Mouse (Mus musculus) spleen, embryonic (tissue): ENCODE results near the gene Gpr174.
"Not testable (repeated sequence)": the region's sequence is repeated elsewhere in the genome, so short reads cannot be mapped to it uniquely, and the experiment has no call there.

ENCODE experiments used
- CTCF ChIA-PET: fragments of 350-600 bp; sonication (Branson Sonifier 250); formaldehyde crosslinking; loops from one replicate; lab custom pipeline; 2022; lab: Charles Lee

The Gpr174 gene

GRCm38 (mm10) chrX:107255486-107256227, at the start of gene Gpr174:
Gene Gpr174 (plus strand): TSS chrX:107255878.
- CTCF ChIA-PET = interaction anchor here (0.7 to 1.2 kb wide), 2 partner anchors 15 to 56 kb away, joined by 3 to 8 read pairs; no protein-coding TSS in a partner anchor

- CTCF ChIA-PET = no interaction called here
Observed at GRCm38 (mm10) chrX:107217577-107218090, 38.0 kb upstream of the Gpr174 start.

GRCm38 (mm10) chrX:107224846-107225245, 30.8 kb upstream of the Gpr174 start:
- CTCF ChIA-PET = no interaction called here

GRCm38 (mm10) chrX:107231214-107231613, 24.5 kb upstream of the Gpr174 start:
- CTCF ChIA-PET = interaction anchor here (0.6 kb wide), 1 partner anchor 11 kb away, joined by 6 read pairs; no protein-coding TSS in a partner anchor

GRCm38 (mm10) chrX:107234655-107235054, 21.0 kb upstream of the Gpr174 start:
- CTCF ChIA-PET = no interaction called here

GRCm38 (mm10) chrX:107236461-107236860, 19.2 kb upstream of the Gpr174 start:
- CTCF ChIA-PET = interaction anchor here (0.6 kb wide), 1 partner anchor 165 kb away, joined by 4 read pairs; no protein-coding TSS in a partner anchor

GRCm38 (mm10) chrX:107250390-107250789, 5.3 kb upstream of the Gpr174 start:
- CTCF ChIA-PET = no interaction called here

GRCm38 (mm10) chrX:107264619-107265018, 8.9 kb downstream of the Gpr174 start:
- CTCF ChIA-PET = no interaction called here

GRCm38 (mm10) chrX:107277606-107278005, 21.9 kb downstream of the Gpr174 start:
- CTCF ChIA-PET = no interaction called here

GRCm38 (mm10) chrX:107284211-107284610, 28.5 kb downstream of the Gpr174 start:
- CTCF ChIA-PET = no interaction called here

GRCm38 (mm10) chrX:107297861-107298260, 42.2 kb downstream of the Gpr174 start:
- CTCF ChIA-PET = not testable (repeated sequence)

GRCm38 (mm10) chrX:107298761-107299160, 43.1 kb downstream of the Gpr174 start:
- CTCF ChIA-PET = no interaction called here

- CTCF ChIA-PET = no interaction called here
Observed at GRCm38 (mm10) chrX:107306492-107306891, 50.8 kb downstream of the Gpr174 start.

- CTCF ChIA-PET = no interaction called here
Observed at GRCm38 (mm10) chrX:107312533-107312932, 56.9 kb downstream of the Gpr174 start.

GRCm38 (mm10) chrX:107325697-107326381, 70.2 kb downstream of the Gpr174 start:
- CTCF ChIA-PET = no interaction called here

- CTCF ChIA-PET = interaction anchor here (0.6 kb wide), 1 partner anchor 239 kb away, joined by 3 read pairs; no protein-coding TSS in a partner anchor
Observed at GRCm38 (mm10) chrX:107329849-107330248, 74.2 kb downstream of the Gpr174 start.

- CTCF ChIA-PET = interaction anchor here (0.6 kb wide), 1 partner anchor 20 kb away, joined by 9 read pairs; no protein-coding TSS in a partner anchor
Observed at GRCm38 (mm10) chrX:107336609-107337008, 80.9 kb downstream of the Gpr174 start.

GRCm38 (mm10) chrX:107341980-107342379, 86.3 kb downstream of the Gpr174 start:
- CTCF ChIA-PET = no interaction called here
